Mouse (Mus musculus): Measurements from ENCODE around the gene Anks6. TPM values are rescaled to one million over a fixed set of nuclear protein-coding genes. Genes with fewer than 3 reads are reported as not detected.
A peak's percentile ranks its signal among the peaks of the same experiment; 100 is the strongest.

The Anks6 gene
- polyA plus RNA-seq, 1 experiment from 2014 or later = 0.12 TPM

DNA sequence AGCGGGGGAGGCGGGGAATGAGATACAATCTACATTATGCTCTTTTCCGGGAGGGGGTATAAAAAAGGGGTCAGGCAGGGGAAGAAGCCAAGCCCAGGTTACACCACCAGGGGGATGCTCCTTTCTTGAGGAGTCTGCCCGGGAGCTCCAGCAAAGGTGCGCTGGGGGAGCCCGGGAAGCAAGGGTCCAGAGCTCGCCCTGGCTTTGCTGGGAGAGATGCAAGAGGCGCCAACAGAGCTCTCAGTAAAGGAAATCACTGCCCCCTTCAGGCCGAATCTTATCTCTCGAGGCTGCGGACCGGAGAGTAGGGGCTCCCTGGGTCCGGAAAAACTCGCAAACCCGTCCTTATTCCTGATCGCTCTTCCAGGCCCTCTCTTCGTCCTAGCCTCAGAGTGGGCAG, 67.4 kb downstream of the Anks6 start:
- Histone ChIP-seq H3K9ac (ENCODE audit: low read depth, low read length) (no peak overlapping the region), H3K27ac (ENCODE audit: low read length) (no peak overlapping the region), H3K36me3 (ENCODE audit: control insufficient read depth, insufficient read depth) (no peaks in the 10 kb centered on the region), H3K4me3 (ENCODE audit: low read depth, low read length) (no peak overlapping the region), H3K9me3 (replicated peaks; ENCODE audit: control insufficient read depth, low read length) (no peaks in the 10 kb centered on the region), H3K4me2 (ENCODE audit: low read depth, low read length) (no peak overlapping the region), H3K27me3 (ENCODE audit: control insufficient read depth, insufficient read depth, low read depth, low read length) (peaks cover 48% of the 10 kb centered on the region), H3K4me1 (ENCODE audit: control insufficient read depth, low read depth, low read length) (no peaks in the 10 kb centered on the region; the same call in 1 of the 2 replicates)
- 2% methylated on average over 17 of the region's 17 CpGs for WGBS (ENCODE audit: insufficient replicate concordance)
- no peak for ATAC-seq (ENCODE audit: low read depth)

DNA sequence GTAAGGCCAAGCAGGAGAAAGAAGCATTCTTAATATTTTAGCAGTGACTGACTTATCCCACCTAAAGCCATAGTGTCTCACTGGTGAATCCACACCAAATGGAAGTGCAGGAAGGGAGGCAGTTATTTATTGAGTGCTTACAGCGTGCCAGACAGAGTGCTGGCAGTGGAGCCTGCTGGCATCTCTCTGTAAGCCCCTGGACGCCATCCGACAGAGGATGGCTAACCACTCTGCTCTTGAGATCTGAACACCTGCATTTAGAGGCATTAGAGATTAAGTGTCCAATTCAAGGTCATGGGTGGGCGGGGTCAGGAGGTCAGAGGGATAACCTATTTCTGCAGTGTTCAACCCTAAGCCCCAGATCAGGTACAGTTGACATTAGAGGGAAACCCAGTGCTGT, 68.4 kb downstream of the Anks6 start:
- no peaks in the 10 kb centered on the region; the same call in 1 of the 2 replicates for H3K4me1 ChIP-seq (ENCODE audit: control insufficient read depth, low read depth, low read length)
- H3K9ac ChIP-seq (ENCODE audit: low read depth, low read length) = no peak overlapping the region
- no peaks in the 10 kb centered on the region for H3K36me3 ChIP-seq (ENCODE audit: control insufficient read depth, insufficient read depth)
- H3K4me2 ChIP-seq (ENCODE audit: low read depth, low read length) = no peak overlapping the region
- ATAC-seq (ENCODE audit: low read depth) = no peak
- no peaks in the 10 kb centered on the region for H3K9me3 ChIP-seq (replicated peaks; ENCODE audit: control insufficient read depth, low read length)
- H3K4me3 ChIP-seq (ENCODE audit: low read depth, low read length) = no peak overlapping the region
- no peak overlapping the region for H3K27ac ChIP-seq (ENCODE audit: low read length)
- H3K27me3 ChIP-seq (ENCODE audit: control insufficient read depth, insufficient read depth, low read depth, low read length) = peaks cover 45% of the 10 kb centered on the region
- 54% methylated on average over 4 of the region's 4 CpGs for WGBS (ENCODE audit: insufficient replicate concordance)

DNA sequence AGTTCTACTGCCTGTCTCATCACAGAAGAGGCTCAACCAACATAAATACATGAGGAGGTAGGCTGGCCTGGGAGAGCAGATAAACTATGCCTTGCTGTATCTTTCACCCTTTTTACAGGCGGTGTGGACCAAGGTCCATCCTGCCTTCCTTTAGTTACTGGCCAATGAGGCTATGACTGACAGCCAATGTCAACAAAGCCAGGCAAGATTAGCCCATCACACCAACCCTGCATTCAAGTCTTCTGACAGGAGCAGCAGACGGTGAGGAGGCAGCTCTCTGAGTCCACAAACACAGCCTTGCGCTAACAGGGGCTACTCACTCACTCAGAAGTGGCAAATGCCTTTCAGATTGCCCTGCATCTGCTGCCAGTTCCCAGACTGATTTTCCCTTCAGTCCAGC, 69.0 kb downstream of the Anks6 start:
- no peak overlapping the region for H3K27ac ChIP-seq (ENCODE audit: low read length)
- no peak overlapping the region for H3K4me3 ChIP-seq (ENCODE audit: low read depth, low read length)
- no peaks in the 10 kb centered on the region; the same call in 1 of the 2 replicates for H3K4me1 ChIP-seq (ENCODE audit: control insufficient read depth, low read depth, low read length)
- 36% methylated on average over 3 of the region's 3 CpGs for WGBS (ENCODE audit: insufficient replicate concordance)
- no peak overlapping the region for H3K9ac ChIP-seq (ENCODE audit: low read depth, low read length)
- no peaks in the 10 kb centered on the region for H3K9me3 ChIP-seq (replicated peaks; ENCODE audit: control insufficient read depth, low read length)
- H3K27me3 ChIP-seq (ENCODE audit: control insufficient read depth, insufficient read depth, low read depth, low read length) = peaks cover 41% of the 10 kb centered on the region
- no peaks in the 10 kb centered on the region for H3K36me3 ChIP-seq (ENCODE audit: control insufficient read depth, insufficient read depth)
- no peak overlapping the region for H3K4me2 ChIP-seq (ENCODE audit: low read depth, low read length)
- peak; percentile 71 for ATAC-seq (ENCODE audit: low read depth)

DNA sequence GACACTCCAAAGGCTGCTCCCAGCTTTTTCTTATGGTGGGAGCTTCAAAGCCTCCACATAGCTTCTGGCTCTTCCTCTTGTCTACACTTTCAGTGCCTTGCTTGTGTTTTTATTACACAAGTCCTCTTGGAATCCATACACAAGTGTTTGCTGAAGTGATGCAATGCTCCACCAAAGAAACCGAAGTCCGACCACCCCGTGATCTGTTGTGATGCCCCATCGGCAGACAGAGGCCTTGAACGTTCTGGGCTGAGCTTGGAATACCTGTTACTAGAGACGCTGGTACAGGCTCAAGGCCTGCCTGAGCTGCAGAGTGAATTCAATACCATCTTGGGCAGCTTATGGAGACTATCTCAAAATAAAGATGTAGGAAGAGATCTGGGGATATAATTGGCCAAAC, 69.4 kb downstream of the Anks6 start:
- WGBS (ENCODE audit: insufficient replicate concordance) = 54% methylated on average over 6 of the region's 6 CpGs
- Histone ChIP-seq H3K27me3 (ENCODE audit: control insufficient read depth, insufficient read depth, low read depth, low read length) (peaks cover 37% of the 10 kb centered on the region), H3K4me1 (ENCODE audit: control insufficient read depth, low read depth, low read length) (no peaks in the 10 kb centered on the region; the same call in 1 of the 2 replicates), H3K27ac (ENCODE audit: low read length) (no peak overlapping the region), H3K4me2 (ENCODE audit: low read depth, low read length) (no peak overlapping the region), H3K4me3 (ENCODE audit: low read depth, low read length) (no peak overlapping the region), H3K9me3 (replicated peaks; ENCODE audit: control insufficient read depth, low read length) (no peaks in the 10 kb centered on the region), H3K36me3 (ENCODE audit: control insufficient read depth, insufficient read depth) (no peaks in the 10 kb centered on the region), H3K9ac (ENCODE audit: low read depth, low read length) (no peak overlapping the region)
- peak; percentile 65 for ATAC-seq (ENCODE audit: low read depth)

DNA sequence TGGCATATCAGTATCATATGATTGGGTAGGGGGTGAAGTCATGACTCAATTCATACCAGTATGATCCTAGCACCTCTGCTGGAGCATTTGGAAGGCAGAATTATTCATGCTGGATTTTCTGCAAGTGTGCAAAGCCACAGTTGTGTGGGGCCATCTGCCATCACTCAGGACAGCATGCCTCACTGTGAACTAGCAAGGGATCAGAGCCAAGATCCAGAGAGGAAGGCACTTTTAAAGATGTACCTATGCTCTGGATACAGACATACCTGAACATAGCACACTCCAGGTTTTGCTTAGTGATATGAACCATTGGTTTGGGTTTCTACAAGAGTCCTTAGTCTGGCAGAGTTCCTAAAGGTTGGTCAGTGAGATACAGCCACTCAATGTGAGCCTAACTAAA, 71.2 kb downstream of the Anks6 start:
- no peak overlapping the region for H3K27ac ChIP-seq (ENCODE audit: low read length)
- no peak overlapping the region for H3K9ac ChIP-seq (ENCODE audit: low read depth, low read length)
- no peak overlapping the region for H3K4me3 ChIP-seq (ENCODE audit: low read depth, low read length)
- ATAC-seq (ENCODE audit: low read depth) = no peak
- H3K4me1 ChIP-seq (ENCODE audit: control insufficient read depth, low read depth, low read length) = no peaks in the 10 kb centered on the region; the same call in 1 of the 2 replicates
- H3K36me3 ChIP-seq (ENCODE audit: control insufficient read depth, insufficient read depth) = no peaks in the 10 kb centered on the region
- H3K27me3 ChIP-seq (ENCODE audit: control insufficient read depth, insufficient read depth, low read depth, low read length) = peaks cover 19% of the 10 kb centered on the region
- H3K9me3 ChIP-seq (replicated peaks; ENCODE audit: control insufficient read depth, low read length) = no peaks in the 10 kb centered on the region
- no peak overlapping the region for H3K4me2 ChIP-seq (ENCODE audit: low read depth, low read length)

DNA sequence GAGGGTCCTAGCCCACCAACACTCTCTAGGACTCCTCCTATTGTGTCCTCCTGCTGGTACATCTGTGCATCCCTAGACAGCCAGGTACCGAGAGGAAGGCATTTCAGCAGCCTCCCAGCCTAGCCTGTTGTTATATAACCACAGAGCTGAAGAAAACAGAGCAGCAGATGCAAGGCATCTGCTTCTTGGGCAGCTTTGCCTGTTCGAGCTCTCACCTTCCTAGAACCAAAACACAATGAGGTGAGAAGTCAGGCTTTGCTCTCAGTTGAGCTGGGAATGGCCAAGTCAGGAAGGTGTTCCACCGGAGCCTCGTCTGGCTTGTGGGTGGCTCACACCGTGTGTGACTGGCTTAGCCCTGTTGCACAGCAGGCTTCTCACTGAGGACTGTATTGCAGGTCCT, 74.3 kb downstream of the Anks6 start:
- Histone ChIP-seq H3K36me3 (ENCODE audit: control insufficient read depth, insufficient read depth) (no peaks in the 10 kb centered on the region), H3K4me1 (ENCODE audit: control insufficient read depth, low read depth, low read length) (no peaks in the 10 kb centered on the region), H3K4me2 (ENCODE audit: low read depth, low read length) (no peak overlapping the region), H3K9ac (ENCODE audit: low read depth, low read length) (no peak overlapping the region), H3K9me3 (replicated peaks; ENCODE audit: control insufficient read depth, low read length) (no peaks in the 10 kb centered on the region), H3K4me3 (ENCODE audit: low read depth, low read length) (no peak overlapping the region), H3K27ac (ENCODE audit: low read length) (no peak overlapping the region), H3K27me3 (ENCODE audit: control insufficient read depth, insufficient read depth, low read depth, low read length) (no peaks in the 10 kb centered on the region)
- 48% methylated on average over 5 of the region's 5 CpGs for WGBS (ENCODE audit: insufficient replicate concordance)
- no peak for ATAC-seq (ENCODE audit: low read depth)

DNA sequence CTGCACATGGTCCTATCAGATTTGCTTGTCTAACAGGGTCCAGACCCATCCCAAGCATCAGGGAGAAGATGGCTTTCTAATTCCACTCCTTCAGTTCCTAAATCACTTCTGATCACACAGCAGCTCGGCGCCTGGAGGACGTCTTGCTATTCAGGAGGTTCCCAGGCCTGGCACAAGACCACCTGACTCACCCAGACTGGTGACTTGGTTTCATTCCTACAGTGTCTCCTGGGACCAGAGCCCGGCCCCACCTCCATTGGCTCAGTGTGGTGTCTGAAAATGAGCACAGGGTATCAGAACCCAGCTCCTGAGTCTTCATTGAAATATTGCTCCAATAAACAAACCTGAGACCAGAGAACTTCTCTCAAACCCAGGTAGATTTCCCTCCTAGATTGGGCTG, 75.1 kb downstream of the Anks6 start:
- 47% methylated on average over 4 of the region's 4 CpGs for WGBS (ENCODE audit: insufficient replicate concordance)
- ATAC-seq (ENCODE audit: low read depth) = no peak
- H3K27me3 ChIP-seq (ENCODE audit: control insufficient read depth, insufficient read depth, low read depth, low read length) = no peaks in the 10 kb centered on the region

DNA sequence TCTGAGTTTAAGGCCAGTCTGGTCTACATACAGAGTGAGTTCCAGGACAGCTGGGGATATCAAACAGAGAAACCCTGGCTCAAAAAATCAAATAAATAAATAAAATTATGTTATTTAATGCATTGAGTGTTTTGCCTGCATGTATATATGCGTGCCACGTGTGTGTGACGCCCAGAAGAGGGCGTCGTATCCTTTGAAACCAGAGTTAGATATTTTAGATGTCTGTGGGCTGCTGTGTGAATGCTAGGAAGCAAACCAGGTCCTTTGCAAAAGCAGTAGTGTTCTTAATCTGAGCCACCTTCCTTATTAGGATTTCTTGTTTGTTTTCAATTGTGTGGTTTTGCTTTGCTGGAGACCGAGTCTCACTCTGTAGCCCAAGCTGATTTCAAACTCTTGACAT, 78.9 kb downstream of the Anks6 start:
- 67% methylated on average over 6 of the region's 6 CpGs for WGBS (ENCODE audit: insufficient replicate concordance)
- Histone ChIP-seq H3K9me3 (replicated peaks; ENCODE audit: control insufficient read depth, low read length) (no peaks in the 10 kb centered on the region), H3K4me2 (ENCODE audit: low read depth, low read length) (no peak overlapping the region), H3K27me3 (ENCODE audit: control insufficient read depth, insufficient read depth, low read depth, low read length) (no peaks in the 10 kb centered on the region), H3K27ac (ENCODE audit: low read length) (no peak overlapping the region), H3K9ac (ENCODE audit: low read depth, low read length) (no peak overlapping the region), H3K4me3 (ENCODE audit: low read depth, low read length) (no peak overlapping the region), H3K36me3 (ENCODE audit: control insufficient read depth, insufficient read depth) (no peaks in the 10 kb centered on the region), H3K4me1 (ENCODE audit: control insufficient read depth, low read depth, low read length) (no peaks in the 10 kb centered on the region)
- ATAC-seq (ENCODE audit: low read depth) = no peak

More for the DNA sequence above, 75.1 kb downstream of the Anks6 start:
- H3K4me3 ChIP-seq (ENCODE audit: low read depth, low read length) = no peak overlapping the region
- no peaks in the 10 kb centered on the region for H3K9me3 ChIP-seq (replicated peaks; ENCODE audit: control insufficient read depth, low read length)
- H3K27ac ChIP-seq (ENCODE audit: low read length) = no peak overlapping the region
- no peaks in the 10 kb centered on the region for H3K4me1 ChIP-seq (ENCODE audit: control insufficient read depth, low read depth, low read length)
- no peaks in the 10 kb centered on the region for H3K36me3 ChIP-seq (ENCODE audit: control insufficient read depth, insufficient read depth)
- no peak overlapping the region for H3K9ac ChIP-seq (ENCODE audit: low read depth, low read length)
- H3K4me2 ChIP-seq (ENCODE audit: low read depth, low read length) = no peak overlapping the region

DNA sequence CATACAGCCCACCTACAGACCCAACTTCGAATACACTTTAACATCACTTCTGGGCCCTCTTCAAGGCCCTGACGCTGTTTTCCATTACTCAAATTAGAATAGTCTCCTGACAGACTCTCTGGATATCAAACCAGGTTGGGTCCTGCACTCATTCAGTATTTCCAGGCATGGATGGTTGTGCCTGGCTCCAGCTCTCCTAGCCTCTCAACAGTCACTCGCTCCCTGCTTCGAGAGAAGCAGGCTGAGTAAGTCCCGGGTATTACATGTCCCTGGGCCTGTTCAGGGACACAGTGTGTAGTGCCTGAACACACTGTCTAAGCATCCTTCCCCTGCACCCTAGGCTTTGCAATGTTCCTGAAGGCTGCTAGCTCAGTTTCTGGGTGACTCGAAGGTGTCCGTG, 80.1 kb downstream of the Anks6 start:
- no peak for ATAC-seq (ENCODE audit: low read depth)
- 69% methylated on average over 7 of the region's 7 CpGs for WGBS (ENCODE audit: insufficient replicate concordance)
- no peak overlapping the region for H3K4me2 ChIP-seq (ENCODE audit: low read depth, low read length)
- no peaks in the 10 kb centered on the region for H3K9me3 ChIP-seq (replicated peaks; ENCODE audit: control insufficient read depth, low read length)
- H3K4me1 ChIP-seq (ENCODE audit: control insufficient read depth, low read depth, low read length) = no peaks in the 10 kb centered on the region
- no peaks in the 10 kb centered on the region for H3K36me3 ChIP-seq (ENCODE audit: control insufficient read depth, insufficient read depth)
- H3K9ac ChIP-seq (ENCODE audit: low read depth, low read length) = no peak overlapping the region
- H3K27me3 ChIP-seq (ENCODE audit: control insufficient read depth, insufficient read depth, low read depth, low read length) = no peaks in the 10 kb centered on the region
- H3K27ac ChIP-seq (ENCODE audit: low read length) = no peak overlapping the region
- no peak overlapping the region for H3K4me3 ChIP-seq (ENCODE audit: low read depth, low read length)

DNA sequence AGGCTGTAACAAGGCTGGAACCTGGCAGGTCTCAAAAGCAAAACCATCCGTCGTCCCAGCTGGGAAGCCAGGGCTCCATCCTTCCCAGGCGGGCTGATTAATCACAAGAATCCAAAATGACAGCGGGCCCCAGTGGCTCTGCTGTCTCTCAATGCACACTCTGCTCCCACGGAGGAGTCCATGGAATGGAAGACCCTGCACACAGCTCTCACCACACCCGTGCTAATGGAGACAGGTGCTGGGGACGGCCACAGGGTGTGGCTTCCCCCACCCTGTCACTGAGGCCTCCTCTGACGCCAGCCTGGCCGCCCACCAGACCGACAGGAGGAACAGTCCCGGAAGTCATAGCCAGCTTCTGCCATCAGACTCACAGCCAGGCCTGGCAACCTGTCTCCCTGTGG, 80.6 kb downstream of the Anks6 start:
- no peak for ATAC-seq (ENCODE audit: low read depth)
- H3K4me3 ChIP-seq (ENCODE audit: low read depth, low read length) = no peak overlapping the region
- H3K27me3 ChIP-seq (ENCODE audit: control insufficient read depth, insufficient read depth, low read depth, low read length) = no peaks in the 10 kb centered on the region
- H3K4me1 ChIP-seq (ENCODE audit: control insufficient read depth, low read depth, low read length) = no peaks in the 10 kb centered on the region
- no peaks in the 10 kb centered on the region for H3K36me3 ChIP-seq (ENCODE audit: control insufficient read depth, insufficient read depth)
- H3K4me2 ChIP-seq (ENCODE audit: low read depth, low read length) = no peak overlapping the region
- no peaks in the 10 kb centered on the region for H3K9me3 ChIP-seq (replicated peaks; ENCODE audit: control insufficient read depth, low read length)
- no peak overlapping the region for H3K9ac ChIP-seq (ENCODE audit: low read depth, low read length)
- no peak overlapping the region for H3K27ac ChIP-seq (ENCODE audit: low read length)
- WGBS (ENCODE audit: insufficient replicate concordance) = 63% methylated on average over 11 of the region's 11 CpGs
